Mouse (Mus musculus): ENCODE measurements around the gene Dusp22. TPM values are rescaled to one million over a fixed set of nuclear protein-coding genes. Genes with fewer than 3 reads are reported as not detected.

Gene Dusp22
- polyA plus RNA-seq, 1 experiment, result 25.0 TPM

GRCm38 (mm10) chr13:30749557-30750141 lies 89.8 kb downstream of the Dusp22 start:
- no peak for TF ChIP-seq CTCF (IDR thresholded peaks at IDR 0.05; ENCODE audit: control insufficient read depth, insufficient read depth, insufficient replicate concordance, low read depth, low read length)
- no peak for TF ChIP-seq POLR2A (IDR thresholded peaks at IDR 0.05; ENCODE audit: control insufficient read depth, low read depth, low read length)
- Histone ChIP-seq H3K36me3 (ENCODE audit: control insufficient read depth, insufficient read depth, low read length) (no peaks in the 10 kb centered on the region), H3K4me3 (ENCODE audit: control insufficient read depth, low read depth, low read length) (peak overlapping the region; percentile 73), H3K27me3 (ENCODE audit: control insufficient read depth, insufficient read depth, low read length) (peaks cover 2% of the 10 kb centered on the region; the same call in 1 of the 2 replicates), H3K4me1 (ENCODE audit: control insufficient read depth, insufficient read depth, low read length) (peaks cover 13% of the 10 kb centered on the region), H3K27ac (ENCODE audit: control insufficient read depth, insufficient read depth, low read depth, low read length) (no peak overlapping the region)

- Histone ChIP-seq H3K36me3 (ENCODE audit: control insufficient read depth, insufficient read depth, low read length) (no peaks in the 10 kb centered on the region), H3K4me3 (ENCODE audit: control insufficient read depth, low read depth, low read length) (peak overlapping the region; percentile 34), H3K27me3 (ENCODE audit: control insufficient read depth, insufficient read depth, low read length) (peaks cover 2% of the 10 kb centered on the region; the same call in 1 of the 2 replicates), H3K4me1 (ENCODE audit: control insufficient read depth, insufficient read depth, low read length) (peaks cover 13% of the 10 kb centered on the region), H3K27ac (ENCODE audit: control insufficient read depth, insufficient read depth, low read depth, low read length) (no peak overlapping the region)
- TF ChIP-seq POLR2A (IDR thresholded peaks at IDR 0.05; ENCODE audit: control insufficient read depth, low read depth, low read length) (no peak), CTCF (IDR thresholded peaks at IDR 0.05; ENCODE audit: control insufficient read depth, insufficient read depth, insufficient replicate concordance, low read depth, low read length) (no peak)
These were observed 90.9 kb downstream of the Dusp22 start for GRCm38 (mm10) chr13:30750461-30751303.

- Histone ChIP-seq H3K27ac (ENCODE audit: control insufficient read depth, insufficient read depth, low read depth, low read length) (no peak overlapping the region), H3K27me3 (ENCODE audit: control insufficient read depth, insufficient read depth, low read length) (peaks cover 2% of the 10 kb centered on the region; the same call in 1 of the 2 replicates), H3K36me3 (ENCODE audit: control insufficient read depth, insufficient read depth, low read length) (no peaks in the 10 kb centered on the region), H3K4me1 (ENCODE audit: control insufficient read depth, insufficient read depth, low read length) (peaks cover 13% of the 10 kb centered on the region), H3K4me3 (ENCODE audit: control insufficient read depth, low read depth, low read length) (no peak overlapping the region)
- TF ChIP-seq POLR2A (IDR thresholded peaks at IDR 0.05; ENCODE audit: control insufficient read depth, low read depth, low read length), result no peak
- no peak for TF ChIP-seq CTCF (IDR thresholded peaks at IDR 0.05; ENCODE audit: control insufficient read depth, insufficient read depth, insufficient replicate concordance, low read depth, low read length)
These were observed 91.4 kb downstream of the Dusp22 start for GRCm38 (mm10) chr13:30751304-30751580.

- peaks cover 2% of the 10 kb centered on the region; the same call in 1 of the 2 replicates for H3K27me3 ChIP-seq (ENCODE audit: control insufficient read depth, insufficient read depth, low read length)
- no peak for TF ChIP-seq POLR2A (IDR thresholded peaks at IDR 0.05; ENCODE audit: control insufficient read depth, low read depth, low read length)
- TF ChIP-seq CTCF (IDR thresholded peaks at IDR 0.05; ENCODE audit: control insufficient read depth, insufficient read depth, insufficient replicate concordance, low read depth, low read length), result no peak
These were observed 92.9 kb downstream of the Dusp22 start for GRCm38 (mm10) chr13:30752581-30753187.

GRCm38 (mm10) chr13:30753441-30753840 lies 93.6 kb downstream of the Dusp22 start:
- Histone ChIP-seq H3K27me3 (ENCODE audit: control insufficient read depth, insufficient read depth, low read length) (peaks cover 2% of the 10 kb centered on the region; the same call in 1 of the 2 replicates), H3K27ac (ENCODE audit: control insufficient read depth, insufficient read depth, low read depth, low read length) (no peak overlapping the region), H3K4me1 (ENCODE audit: control insufficient read depth, insufficient read depth, low read length) (peaks cover 13% of the 10 kb centered on the region), H3K36me3 (ENCODE audit: control insufficient read depth, insufficient read depth, low read length) (no peaks in the 10 kb centered on the region), H3K4me3 (ENCODE audit: control insufficient read depth, low read depth, low read length) (no peak overlapping the region; the same call in 1 of the 2 replicates)
- TF ChIP-seq CTCF (IDR thresholded peaks at IDR 0.05; ENCODE audit: control insufficient read depth, insufficient read depth, insufficient replicate concordance, low read depth, low read length), result no peak
- no peak for TF ChIP-seq POLR2A (IDR thresholded peaks at IDR 0.05; ENCODE audit: control insufficient read depth, low read depth, low read length)

More at GRCm38 (mm10) chr13:30752581-30753187, 92.9 kb downstream of the Dusp22 start:
- Histone ChIP-seq H3K27ac (ENCODE audit: control insufficient read depth, insufficient read depth, low read depth, low read length) (no peak overlapping the region), H3K36me3 (ENCODE audit: control insufficient read depth, insufficient read depth, low read length) (no peaks in the 10 kb centered on the region), H3K4me1 (ENCODE audit: control insufficient read depth, insufficient read depth, low read length) (peaks cover 13% of the 10 kb centered on the region), H3K4me3 (ENCODE audit: control insufficient read depth, low read depth, low read length) (no peak overlapping the region)

- TF ChIP-seq POLR2A (IDR thresholded peaks at IDR 0.05; ENCODE audit: control insufficient read depth, low read depth, low read length), result no peak
- no peak for TF ChIP-seq CTCF (IDR thresholded peaks at IDR 0.05; ENCODE audit: control insufficient read depth, insufficient read depth, insufficient replicate concordance, low read depth, low read length)
- peaks cover 9% of the 10 kb centered on the region for H3K4me1 ChIP-seq (ENCODE audit: control insufficient read depth, insufficient read depth, low read length)
- H3K36me3 ChIP-seq (ENCODE audit: control insufficient read depth, insufficient read depth, low read length), result no peaks in the 10 kb centered on the region
- no peak overlapping the region for H3K4me3 ChIP-seq (ENCODE audit: control insufficient read depth, low read depth, low read length)
- no peak overlapping the region for H3K27ac ChIP-seq (ENCODE audit: control insufficient read depth, insufficient read depth, low read depth, low read length)
- no peaks in the 10 kb centered on the region for H3K27me3 ChIP-seq (ENCODE audit: control insufficient read depth, insufficient read depth, low read length)
These were observed 94.3 kb downstream of the Dusp22 start for GRCm38 (mm10) chr13:30754066-30754465.

Measured in testis, adult 2 months (tissue).